Mouse (Mus musculus): ENCODE data around the gene Aig1. TPM values are rescaled to one million over a fixed set of nuclear protein-coding genes. Genes with fewer than 3 reads are reported as not detected.

Aig1 gene
- polyA plus RNA-seq, 1 experiment: 11.3 TPM

- Histone ChIP-seq H3K79me2 (ENCODE audit: control insufficient read depth, insufficient read depth) (no peaks in the 10 kb centered on the region), H3K4me3 (ENCODE audit: insufficient read depth, poor library complexity, severe bottlenecking) (no peak overlapping the region), H3K36me3 (ENCODE audit: control insufficient read depth, insufficient read depth) (no peaks in the 10 kb centered on the region), H3K27me3 (ENCODE audit: control insufficient read depth, insufficient read depth, insufficient read length) (no peaks in the 10 kb centered on the region), H3ac (ENCODE audit: control insufficient read depth, insufficient read length, low read depth) (no peak overlapping the region), H3K79me3 (ENCODE audit: low read depth) (no peaks in the 10 kb centered on the region)
- no peak for TF ChIP-seq MAX (IDR thresholded peaks at IDR 0.05)
- TF ChIP-seq USF1 (IDR thresholded peaks at IDR 0.05; ENCODE audit: low read depth): no peak
- no peak for TF ChIP-seq CEBPB (IDR thresholded peaks at IDR 0.05; ENCODE audit: low read depth)
- no peak for TF ChIP-seq FOSL1 (IDR thresholded peaks at IDR 0.05; ENCODE audit: insufficient read depth, low read length, poor library complexity, severe bottlenecking)
- TF ChIP-seq MYOG (IDR thresholded peaks at IDR 0.05; ENCODE audit: control insufficient read depth, extremely low read depth, insufficient read length): no peak
- no peak for TF ChIP-seq CTCF (IDR thresholded peaks at IDR 0.05; ENCODE audit: control insufficient read depth, insufficient read depth, insufficient read length)
- no peak for TF ChIP-seq MYOD1 (IDR thresholded peaks at IDR 0.05; ENCODE audit: control insufficient read depth, insufficient read length, low read depth)
These were observed 80.7 kb downstream of the Aig1 start for GRCm38 (mm10) chr10:13788057-13788456.

- H3K79me2 ChIP-seq (ENCODE audit: control insufficient read depth, insufficient read depth): no peaks in the 10 kb centered on the region
- H3K4me3 ChIP-seq (ENCODE audit: insufficient read depth, poor library complexity, severe bottlenecking): no peak overlapping the region
- no peak overlapping the region for H3ac ChIP-seq (ENCODE audit: control insufficient read depth, insufficient read length, low read depth)
- H3K27me3 ChIP-seq (ENCODE audit: control insufficient read depth, insufficient read depth, insufficient read length): no peaks in the 10 kb centered on the region
- TF ChIP-seq USF1 (IDR thresholded peaks at IDR 0.05; ENCODE audit: low read depth) (no peak), FOSL1 (IDR thresholded peaks at IDR 0.05; ENCODE audit: insufficient read depth, low read length, poor library complexity, severe bottlenecking) (no peak)
- H3K79me3 ChIP-seq (ENCODE audit: low read depth): no peaks in the 10 kb centered on the region
- H3K36me3 ChIP-seq (ENCODE audit: control insufficient read depth, insufficient read depth): no peaks in the 10 kb centered on the region
These were observed 86.0 kb downstream of the Aig1 start for GRCm38 (mm10) chr10:13782774-13783173.

GRCm38 (mm10) chr10:13782235-13782757 lies 86.5 kb downstream of the Aig1 start:
- Histone ChIP-seq H3K79me2 (ENCODE audit: control insufficient read depth, insufficient read depth) (no peaks in the 10 kb centered on the region), H3K79me3 (ENCODE audit: low read depth) (no peaks in the 10 kb centered on the region)
- TF ChIP-seq FOSL1 (IDR thresholded peaks at IDR 0.05; ENCODE audit: insufficient read depth, low read length, poor library complexity, severe bottlenecking): no peak
- no peak for TF ChIP-seq CTCF (IDR thresholded peaks at IDR 0.05; ENCODE audit: control insufficient read depth, insufficient read depth, insufficient read length)
- no peak for TF ChIP-seq MYOD1 (IDR thresholded peaks at IDR 0.05; ENCODE audit: control insufficient read depth, insufficient read length, low read depth)
- TF ChIP-seq MAX (IDR thresholded peaks at IDR 0.05): no peak
- no peak for TF ChIP-seq MYOG (IDR thresholded peaks at IDR 0.05; ENCODE audit: control insufficient read depth, extremely low read depth, insufficient read length)
- TF ChIP-seq USF1 (IDR thresholded peaks at IDR 0.05; ENCODE audit: low read depth): no peak
- no peak for TF ChIP-seq CEBPB (IDR thresholded peaks at IDR 0.05; ENCODE audit: low read depth)

GRCm38 (mm10) chr10:13776014-13776413 lies 92.8 kb downstream of the Aig1 start:
- Histone ChIP-seq H3K27me3 (ENCODE audit: control insufficient read depth, insufficient read depth, insufficient read length) (no peaks in the 10 kb centered on the region), H3K4me3 (ENCODE audit: insufficient read depth, poor library complexity, severe bottlenecking) (no peak overlapping the region), H3K36me3 (ENCODE audit: control insufficient read depth, insufficient read depth) (no peaks in the 10 kb centered on the region), H3ac (ENCODE audit: control insufficient read depth, insufficient read length, low read depth) (no peak overlapping the region), H3K79me3 (ENCODE audit: low read depth) (no peaks in the 10 kb centered on the region), H3K79me2 (ENCODE audit: control insufficient read depth, insufficient read depth) (no peaks in the 10 kb centered on the region)
- TF ChIP-seq MYOG (IDR thresholded peaks at IDR 0.05; ENCODE audit: control insufficient read depth, extremely low read depth, insufficient read length): no peak
- TF ChIP-seq CTCF (IDR thresholded peaks at IDR 0.05; ENCODE audit: control insufficient read depth, insufficient read depth, insufficient read length): no peak
- peak; percentile 54 for TF ChIP-seq USF1 (IDR thresholded peaks at IDR 0.05; ENCODE audit: low read depth)

More at GRCm38 (mm10) chr10:13782235-13782757, 86.5 kb downstream of the Aig1 start:
- Histone ChIP-seq H3K27me3 (ENCODE audit: control insufficient read depth, insufficient read depth, insufficient read length) (no peaks in the 10 kb centered on the region), H3ac (ENCODE audit: control insufficient read depth, insufficient read length, low read depth) (no peak overlapping the region), H3K4me3 (ENCODE audit: insufficient read depth, poor library complexity, severe bottlenecking) (no peak overlapping the region), H3K36me3 (ENCODE audit: control insufficient read depth, insufficient read depth) (no peaks in the 10 kb centered on the region)

GRCm38 (mm10) chr10:13775411-13775810 lies 93.4 kb downstream of the Aig1 start:
- no peak overlapping the region for H3ac ChIP-seq (ENCODE audit: control insufficient read depth, insufficient read length, low read depth)
- H3K36me3 ChIP-seq (ENCODE audit: control insufficient read depth, insufficient read depth): no peaks in the 10 kb centered on the region
- H3K27me3 ChIP-seq (ENCODE audit: control insufficient read depth, insufficient read depth, insufficient read length): no peaks in the 10 kb centered on the region
- no peaks in the 10 kb centered on the region for H3K79me2 ChIP-seq (ENCODE audit: control insufficient read depth, insufficient read depth)
- TF ChIP-seq FOSL1 (IDR thresholded peaks at IDR 0.05; ENCODE audit: insufficient read depth, low read length, poor library complexity, severe bottlenecking): no peak
- no peak for TF ChIP-seq MYOG (IDR thresholded peaks at IDR 0.05; ENCODE audit: control insufficient read depth, extremely low read depth, insufficient read length)
- no peak for TF ChIP-seq MAX (IDR thresholded peaks at IDR 0.05)
- TF ChIP-seq USF1 (IDR thresholded peaks at IDR 0.05; ENCODE audit: low read depth): no peak
- no peak for TF ChIP-seq CEBPB (IDR thresholded peaks at IDR 0.05; ENCODE audit: low read depth)
- no peak for TF ChIP-seq MYOD1 (IDR thresholded peaks at IDR 0.05; ENCODE audit: control insufficient read depth, insufficient read length, low read depth)
- TF ChIP-seq CTCF (IDR thresholded peaks at IDR 0.05; ENCODE audit: control insufficient read depth, insufficient read depth, insufficient read length): no peak
- no peaks in the 10 kb centered on the region for H3K79me3 ChIP-seq (ENCODE audit: low read depth)
- H3K4me3 ChIP-seq (ENCODE audit: insufficient read depth, poor library complexity, severe bottlenecking): no peak overlapping the region

- Histone ChIP-seq H3K27me3 (ENCODE audit: control insufficient read depth, insufficient read depth, insufficient read length) (no peaks in the 10 kb centered on the region), H3K4me3 (ENCODE audit: insufficient read depth, poor library complexity, severe bottlenecking) (no peak overlapping the region), H3ac (ENCODE audit: control insufficient read depth, insufficient read length, low read depth) (no peak overlapping the region), H3K79me2 (ENCODE audit: control insufficient read depth, insufficient read depth) (no peaks in the 10 kb centered on the region), H3K79me3 (ENCODE audit: low read depth) (no peaks in the 10 kb centered on the region), H3K36me3 (ENCODE audit: control insufficient read depth, insufficient read depth) (no peaks in the 10 kb centered on the region)
- TF ChIP-seq MAX (IDR thresholded peaks at IDR 0.05) (no peak), MYOD1 (IDR thresholded peaks at IDR 0.05; ENCODE audit: control insufficient read depth, insufficient read length, low read depth) (peak; percentile 70), MYOG (IDR thresholded peaks at IDR 0.05; ENCODE audit: control insufficient read depth, extremely low read depth, insufficient read length) (no peak)
These were observed 93.9 kb downstream of the Aig1 start for GRCm38 (mm10) chr10:13774910-13775309.
